Mouse (Mus musculus) mouse trophoblast stem cell (cell line): ENCODE data around the gene Naif1.

Experiments
- in situ Hi-C, 2 experiments: fragments of 300-500 bp; cut with MseI, MboI; formaldehyde crosslinking; loops; 2 replicates in 1 of 2; 3 replicates in 1 of 2; pipeline ENCODE4 v1.15.1; 2025

The Naif1 gene

GRCm38 (mm10) chr2:32500461-32500860 lies 50.2 kb downstream of the Naif1 start:
- in situ Hi-C loops: no loop called here

- in situ Hi-C loops: no loop called here
Measured at GRCm38 (mm10) chr2:32501754-32502324, 51.6 kb downstream of the Naif1 start.

DNA sequence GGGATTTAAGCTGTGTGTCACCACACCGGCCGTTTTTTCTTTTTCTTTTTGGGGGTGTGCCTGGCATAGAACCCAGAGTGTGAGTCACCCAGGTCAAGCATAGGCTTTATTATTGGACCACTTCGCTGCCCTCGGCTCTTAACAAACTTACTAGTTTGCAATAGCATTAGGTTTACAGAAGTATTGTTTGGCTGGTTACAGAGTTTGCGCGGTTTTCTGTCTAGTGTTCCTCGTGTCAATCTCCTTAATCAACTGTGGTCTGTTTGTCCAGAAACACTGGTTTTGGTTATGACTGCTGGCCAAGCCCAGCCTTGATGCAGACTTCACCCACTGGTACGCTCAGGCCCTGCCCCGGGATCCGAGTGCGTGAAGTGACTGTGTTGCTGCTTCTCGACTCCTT lies 52.6 kb downstream of the Naif1 start:
- in situ Hi-C loops: no loop called here

- in situ Hi-C loops: no loop called here
Measured at GRCm38 (mm10) chr2:32503588-32503987, 53.3 kb downstream of the Naif1 start.

DNA sequence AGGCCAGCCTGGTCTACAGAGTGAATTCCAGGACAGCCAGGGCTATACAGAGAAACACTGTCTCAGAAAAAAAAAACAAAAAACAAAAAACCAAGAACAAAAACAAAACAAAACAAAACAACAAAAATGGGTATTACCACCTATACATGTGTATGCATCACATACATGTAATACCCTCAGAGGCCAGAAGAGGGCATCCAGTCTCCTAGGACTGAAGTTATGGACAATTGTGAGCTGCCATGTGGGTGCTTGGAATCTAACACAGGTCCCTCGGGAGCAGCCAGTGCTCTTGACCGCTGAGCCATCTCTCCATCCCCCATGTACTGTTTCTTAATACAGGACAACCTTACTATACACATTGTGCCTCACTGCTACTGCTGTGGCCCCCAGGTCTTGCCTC lies 55.3 kb downstream of the Naif1 start:
- in situ Hi-C loops: no loop called here
